Mouse (Mus musculus): ENCODE results near the gene Trpc5.

Trpc5 gene

DNA sequence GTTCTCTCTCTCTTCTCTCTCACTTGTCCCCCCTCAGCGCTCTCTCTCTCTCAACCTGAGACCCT, at the start of gene Trpc5:
TSS of gene Trpc5 (minus strand) at position 39 of the 65 bp plus-strand sequence.
- DNase-seq (ENCODE audit: low read depth), result no peak

DNA sequence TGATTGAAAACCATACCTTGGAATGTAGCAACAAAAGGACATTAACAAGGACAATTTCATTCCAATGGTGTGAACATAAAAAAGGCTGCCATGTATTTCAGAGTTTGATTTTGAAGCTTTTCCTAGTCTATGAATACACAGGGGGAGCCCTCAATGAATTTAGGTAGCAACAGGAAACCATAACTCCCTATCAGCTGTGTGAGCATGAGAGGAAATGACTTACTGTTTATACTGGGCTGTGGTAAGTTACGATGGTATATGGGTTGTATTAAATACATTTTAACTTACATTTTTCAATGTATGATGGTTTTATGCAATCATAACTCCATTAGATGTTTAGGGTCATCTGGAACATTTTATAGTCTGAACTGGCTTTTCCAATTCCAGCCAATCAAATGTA, 28.4 kb upstream of the Trpc5 start:
- no peak for DNase-seq (ENCODE audit: low read depth)

DNA sequence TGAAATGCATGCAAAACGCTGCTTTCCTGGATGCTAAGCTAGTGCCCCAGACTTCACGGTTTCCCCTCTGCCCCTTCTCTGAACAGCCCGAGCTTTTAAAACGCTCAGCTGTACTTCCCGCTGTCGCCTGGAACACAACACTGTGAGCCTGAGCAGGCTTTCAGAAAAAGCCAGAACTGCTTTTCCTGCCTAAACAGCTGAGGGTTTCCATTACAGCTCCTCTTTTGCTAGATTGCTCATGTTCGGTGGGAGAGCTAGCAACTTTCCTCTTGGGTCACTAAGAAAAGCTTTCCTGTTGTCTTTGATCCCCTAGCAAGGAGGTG, 1.8 kb upstream of the Trpc5 start:
- no peak for DNase-seq (ENCODE audit: low read depth)

DNA sequence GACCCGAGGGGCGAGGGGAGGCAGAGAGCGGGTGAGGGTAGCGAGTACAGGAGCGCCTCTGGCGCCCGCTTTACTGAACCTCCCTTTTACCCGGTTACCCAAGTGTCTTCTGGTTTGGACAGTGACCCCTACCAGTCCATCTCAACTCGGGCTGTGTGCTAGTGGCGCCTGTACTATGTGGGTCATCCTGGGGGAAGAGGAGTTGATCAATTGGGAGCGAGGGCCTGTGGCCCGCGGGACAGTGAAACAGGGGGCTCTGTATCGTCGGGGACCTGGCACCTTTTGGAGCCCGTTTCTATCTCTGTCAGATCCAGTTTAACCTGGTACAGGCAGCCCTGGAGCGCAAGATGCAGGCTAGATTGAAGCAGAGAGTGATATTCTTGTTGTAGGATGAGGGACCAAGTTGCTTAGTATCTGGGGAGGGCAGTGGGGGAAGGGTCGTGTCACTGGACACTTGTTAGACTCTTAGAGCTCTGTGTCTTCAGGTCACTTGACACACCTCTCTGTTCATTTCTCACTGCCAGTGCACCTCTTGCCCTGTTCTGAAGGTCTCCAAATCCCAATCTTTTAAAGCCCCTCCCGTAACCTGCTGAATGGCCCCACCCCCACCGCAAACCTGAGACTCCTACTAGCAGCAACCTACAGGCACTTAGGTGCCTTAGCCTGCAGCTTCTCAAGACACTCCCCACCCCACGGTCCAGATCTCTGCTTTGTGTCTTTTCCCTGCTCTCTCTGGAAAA, 1.3 kb upstream of the Trpc5 start:
- no peak for DNase-seq (ENCODE audit: low read depth)

DNA sequence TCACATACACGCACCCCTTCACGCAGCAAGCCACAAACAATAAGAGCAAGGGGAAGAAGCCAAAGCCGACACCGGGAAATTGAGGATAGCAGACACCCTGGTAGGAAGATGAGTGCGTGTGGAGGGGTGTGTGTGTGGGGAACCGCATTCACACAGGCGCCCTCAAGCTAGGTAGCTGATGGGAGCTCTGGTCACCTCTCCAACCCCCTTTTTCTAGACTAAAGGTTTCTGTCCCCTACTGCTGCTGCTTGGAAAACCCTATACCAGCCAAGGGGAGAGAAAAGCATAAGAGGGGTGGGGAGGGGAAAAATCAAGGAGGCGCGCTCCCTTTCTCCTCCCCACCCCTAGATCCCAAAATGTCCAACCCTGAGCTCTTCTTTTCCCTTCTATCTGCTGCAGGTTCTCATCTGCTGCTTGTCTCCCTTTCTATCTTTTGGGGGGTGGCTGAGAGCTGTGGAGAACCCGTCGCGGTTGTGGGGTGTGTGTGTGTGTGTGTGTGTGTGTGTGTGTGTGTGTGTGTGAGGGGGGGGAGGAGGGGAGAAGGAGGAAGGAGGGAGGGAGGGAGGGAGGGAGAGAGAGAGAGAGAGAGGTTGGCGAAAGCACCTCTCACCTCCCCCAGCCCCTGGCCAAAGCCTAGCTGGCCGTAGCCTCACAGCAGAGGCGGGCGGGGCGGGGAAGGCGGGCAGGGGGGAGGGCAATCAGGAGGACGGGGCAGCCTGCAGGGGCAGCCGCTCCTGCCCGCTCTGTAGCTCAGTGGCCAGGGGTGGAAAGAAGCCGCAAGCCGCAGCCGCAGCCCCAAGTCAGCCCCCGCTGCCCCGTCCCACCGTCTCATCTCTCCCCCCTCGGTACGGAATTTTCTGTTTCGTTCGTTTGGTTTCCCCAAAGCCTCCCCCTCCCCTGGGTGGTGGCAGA, 483 bp upstream of the Trpc5 start, which contains the start of gene Rtl4:
TSS of gene Rtl4 (plus strand) at position 701 of the 912 bp plus-strand sequence.
- DNase-seq (ENCODE audit: low read depth), result no peak

DNA sequence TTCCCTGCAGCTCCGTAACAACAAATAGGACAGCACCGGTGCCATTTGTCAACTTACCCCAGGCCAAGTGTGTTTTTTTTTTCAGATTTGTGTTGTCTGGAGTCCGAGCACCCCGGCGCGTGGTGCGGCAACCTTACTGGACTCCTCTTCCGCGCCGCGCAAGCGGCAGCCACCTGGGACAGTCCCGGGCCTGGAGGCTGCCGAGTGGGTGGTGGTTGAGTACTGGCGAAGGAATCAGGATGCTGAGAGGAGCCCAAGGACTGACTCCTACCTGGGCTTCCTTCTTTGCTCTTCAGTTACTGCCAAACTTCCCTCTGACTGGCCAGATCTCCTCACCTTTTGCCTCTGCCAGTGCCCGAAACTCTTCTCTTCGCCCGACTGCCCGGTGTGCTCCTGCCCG, 238 bp downstream of the Trpc5 start:
- DNase-seq (ENCODE audit: low read depth), result no peak

DNA sequence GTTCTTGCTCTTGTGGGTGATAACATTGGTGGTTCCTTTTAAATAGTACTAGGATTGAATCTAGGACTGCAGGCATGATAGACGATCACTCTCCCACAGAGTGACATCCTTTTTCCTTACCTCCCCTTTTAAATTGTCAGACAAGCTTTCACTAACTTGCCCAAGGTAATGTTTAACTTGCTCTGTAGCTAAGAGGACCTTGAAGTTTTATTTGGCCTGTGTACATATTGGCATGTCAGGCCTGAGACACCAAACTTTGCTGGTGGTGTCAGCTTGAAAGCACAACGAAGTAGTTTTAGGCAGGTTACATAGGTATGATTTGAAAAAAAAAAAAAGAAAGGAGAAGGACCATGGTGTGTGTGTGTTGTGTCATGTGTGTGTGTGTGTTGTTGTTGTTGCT, 35.8 kb downstream of the Trpc5 start:
- no peak for DNase-seq (ENCODE audit: low read depth)

DNA sequence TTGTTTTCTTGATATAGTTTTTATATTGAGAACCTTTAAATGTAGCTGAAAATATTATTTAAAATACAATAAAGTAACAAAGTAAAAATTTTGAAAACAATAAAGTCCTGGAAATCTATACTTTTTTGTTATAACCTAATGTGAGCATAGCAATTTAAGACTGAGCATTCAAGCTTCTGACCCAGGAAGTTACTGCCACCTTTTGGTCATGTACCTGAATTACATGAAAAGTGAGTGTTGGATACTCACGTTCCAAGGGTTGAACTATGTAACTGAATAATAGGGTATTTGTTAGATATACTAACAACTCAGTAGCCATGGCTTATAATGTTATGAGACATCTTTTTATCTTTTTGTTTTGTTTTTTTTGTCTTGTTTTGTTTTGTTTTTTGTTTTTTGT, 42.6 kb downstream of the Trpc5 start:
- peak; percentile 13 for DNase-seq (ENCODE audit: low read depth)

DNA sequence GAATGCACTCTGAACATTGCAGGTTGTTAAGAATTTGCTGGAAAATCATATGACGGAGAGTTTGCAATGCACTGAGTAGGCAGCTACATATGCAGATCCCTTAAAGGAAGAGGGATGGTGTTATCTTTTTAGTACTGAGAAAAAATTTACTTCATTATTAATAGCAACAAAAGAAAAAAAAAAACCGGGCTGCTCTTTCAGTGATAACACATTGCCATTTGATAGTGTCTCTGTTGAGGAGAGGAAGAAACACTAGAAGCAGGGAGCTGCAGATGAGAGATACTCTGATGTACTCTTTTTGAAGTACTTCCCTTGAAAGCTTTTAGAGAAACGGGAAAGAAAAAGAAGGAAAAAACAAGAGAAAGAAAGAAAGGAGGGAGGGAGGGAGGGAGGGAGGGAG, 43.2 kb downstream of the Trpc5 start:
- no peak for DNase-seq (ENCODE audit: low read depth)

DNA sequence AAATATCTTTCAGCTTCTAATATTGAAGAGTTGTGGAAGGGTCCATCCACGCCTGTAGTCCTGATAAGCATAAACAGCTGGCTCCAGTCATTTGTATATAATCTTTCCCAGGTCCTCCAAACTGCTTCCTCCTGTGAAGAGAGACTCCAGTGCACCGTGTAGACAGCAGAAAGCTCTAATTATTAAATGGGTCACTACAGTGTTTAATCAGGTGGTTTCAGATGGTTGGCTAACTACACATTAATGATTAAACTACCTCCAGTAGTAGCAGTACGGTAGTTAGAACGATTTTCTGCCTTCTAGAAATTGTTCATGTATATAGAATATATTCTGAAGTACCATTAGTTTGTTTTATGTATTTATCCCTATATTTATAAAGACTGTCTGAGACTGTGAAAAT, 75.2 kb downstream of the Trpc5 start:
- no peak for DNase-seq (ENCODE audit: low read depth)

DNA sequence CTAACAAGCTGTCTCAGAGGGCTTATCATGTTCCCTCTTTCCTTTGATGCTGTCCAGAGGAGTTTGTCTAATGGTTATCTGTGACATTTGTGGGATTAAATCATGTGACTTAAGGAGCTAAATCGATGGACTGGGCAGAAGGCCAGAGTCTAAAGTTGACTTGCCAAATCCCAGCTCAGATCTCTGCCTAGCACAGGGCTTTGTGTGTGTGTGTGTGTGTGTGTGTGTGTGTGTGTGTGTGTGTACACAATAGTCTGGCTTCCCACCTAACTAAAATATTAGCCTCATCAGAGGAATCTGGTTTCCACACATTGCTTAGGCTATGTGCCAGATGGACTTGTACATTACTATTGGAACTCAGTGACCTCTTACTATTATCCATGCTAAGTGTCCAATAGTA, 151.5 kb downstream of the Trpc5 start:
- no peak for DNase-seq (ENCODE audit: low read depth)

DNA sequence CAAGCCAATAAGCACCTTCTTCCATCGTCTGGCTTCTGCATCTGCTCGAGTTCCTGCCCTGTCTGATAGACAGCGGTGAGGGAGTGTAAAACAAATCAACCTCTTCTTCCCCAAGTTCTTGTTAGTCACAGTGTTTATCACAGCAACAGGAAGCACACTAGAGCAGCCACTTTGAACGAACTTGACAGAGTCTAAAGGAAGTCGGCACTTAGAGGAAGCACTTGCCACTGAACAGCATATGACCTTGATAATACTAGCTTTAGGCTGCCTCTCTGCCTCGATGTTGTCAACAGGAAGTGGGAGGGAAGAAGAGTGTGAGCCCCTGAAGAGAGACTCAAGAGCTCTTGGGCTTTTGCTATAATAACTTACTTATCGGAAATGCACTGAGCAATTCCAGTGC, 161.9 kb downstream of the Trpc5 start:
- DNase-seq (ENCODE audit: low read depth), result peak; percentile 21

DNA sequence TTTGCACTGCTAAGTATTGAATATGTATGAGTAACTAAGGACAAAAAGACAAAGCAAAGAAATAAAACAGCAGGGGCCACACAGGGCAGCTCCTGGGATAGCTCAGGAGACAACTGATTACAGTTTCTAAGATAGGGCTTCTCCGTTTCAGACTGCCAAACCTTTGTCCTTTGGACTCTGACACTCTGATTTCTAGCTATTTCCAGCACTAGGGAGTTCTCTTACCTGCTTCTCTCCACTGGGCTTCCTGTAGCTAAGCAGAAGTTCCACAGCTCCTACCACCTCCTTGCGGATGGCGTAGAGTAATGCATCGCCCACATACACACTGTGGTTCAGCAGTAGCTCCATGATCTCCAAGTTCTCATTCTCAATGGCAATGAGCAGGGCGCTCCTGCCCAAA, 164.7 kb downstream of the Trpc5 start:
- no peak for DNase-seq (ENCODE audit: low read depth)

DNA sequence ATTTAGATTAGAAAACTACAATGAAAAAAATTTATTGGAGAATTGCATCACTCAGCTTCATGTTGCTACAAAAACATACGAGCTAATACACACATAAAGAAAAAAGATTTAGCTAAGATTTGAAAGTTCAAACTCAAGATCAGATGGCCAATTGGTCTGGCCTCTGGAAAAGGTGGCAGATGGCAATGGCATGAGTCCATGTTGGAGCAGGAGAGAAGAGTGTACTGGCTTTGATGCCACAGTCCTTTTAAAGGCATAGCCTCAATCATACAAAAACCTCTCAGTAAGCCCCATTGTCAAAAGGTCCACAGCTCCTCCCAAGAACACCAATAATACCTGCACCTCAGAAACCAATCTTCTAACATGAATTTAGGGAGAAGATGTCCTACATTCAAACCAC, 196.6 kb downstream of the Trpc5 start:
- no peak for DNase-seq (ENCODE audit: low read depth)

DNA sequence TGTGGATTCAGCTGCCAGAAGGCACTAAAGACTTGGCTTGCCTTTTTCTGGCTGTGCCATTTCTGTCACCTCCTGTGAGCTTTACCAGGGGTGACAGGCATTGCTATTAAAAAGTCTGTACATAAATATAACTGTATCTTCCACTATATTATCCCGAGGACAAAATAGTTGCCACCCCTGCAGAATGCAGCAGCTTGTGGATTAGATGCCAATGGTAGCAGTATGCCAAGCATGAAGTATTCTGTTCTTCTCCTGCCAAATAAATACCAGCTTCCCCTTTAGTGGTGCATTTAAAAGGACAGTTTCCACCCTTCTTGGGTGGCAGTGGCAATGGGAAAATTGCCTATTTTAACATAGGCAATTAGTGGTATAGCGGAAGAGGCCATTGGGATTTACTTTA, 223.6 kb downstream of the Trpc5 start:
- DNase-seq (ENCODE audit: low read depth), result no peak

DNA sequence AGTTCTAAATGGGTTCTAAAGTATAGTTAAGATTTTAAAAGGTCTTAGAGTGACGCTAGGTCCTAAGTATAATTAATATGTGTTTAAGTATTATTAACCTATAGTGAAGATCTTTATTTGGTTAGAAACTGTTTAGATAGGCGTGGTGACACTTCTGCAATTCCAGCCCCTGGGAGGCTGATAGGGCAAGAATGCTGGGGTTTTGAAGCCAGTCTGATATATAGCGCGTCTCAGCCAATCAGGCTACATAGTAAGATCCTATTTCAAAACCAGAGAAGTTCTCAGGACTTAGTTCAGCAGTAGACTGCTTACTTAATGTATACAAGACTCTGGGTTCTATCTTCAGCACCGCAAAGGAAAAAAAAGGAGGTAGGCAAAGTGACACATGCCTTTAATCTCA, 231.7 kb downstream of the Trpc5 start, which contains the start of gene Trpc5os:
TSS of gene Trpc5os (plus strand) at position 301 of the 400 bp plus-strand sequence.
- no peak for DNase-seq (ENCODE audit: low read depth)

DNA sequence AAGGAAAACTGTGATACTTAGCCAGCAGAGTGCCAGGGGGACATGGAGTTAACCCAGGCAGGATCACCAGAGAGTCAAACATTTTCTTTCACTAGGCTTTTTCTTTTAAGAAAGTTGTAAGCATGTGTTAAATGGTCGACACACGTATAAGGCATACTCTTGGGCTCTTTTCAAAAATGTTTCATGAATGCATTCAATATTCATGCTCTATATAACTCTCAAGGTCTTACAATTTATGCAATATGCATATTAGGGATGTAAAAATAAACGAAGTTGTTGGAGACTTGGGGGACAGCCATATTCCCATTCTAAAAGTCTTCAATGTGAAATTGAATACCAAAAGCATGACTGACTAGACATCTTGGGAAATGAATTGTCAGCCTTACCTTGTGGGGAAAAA, 264.1 kb downstream of the Trpc5 start:
- no peak for DNase-seq (ENCODE audit: low read depth)

DNA sequence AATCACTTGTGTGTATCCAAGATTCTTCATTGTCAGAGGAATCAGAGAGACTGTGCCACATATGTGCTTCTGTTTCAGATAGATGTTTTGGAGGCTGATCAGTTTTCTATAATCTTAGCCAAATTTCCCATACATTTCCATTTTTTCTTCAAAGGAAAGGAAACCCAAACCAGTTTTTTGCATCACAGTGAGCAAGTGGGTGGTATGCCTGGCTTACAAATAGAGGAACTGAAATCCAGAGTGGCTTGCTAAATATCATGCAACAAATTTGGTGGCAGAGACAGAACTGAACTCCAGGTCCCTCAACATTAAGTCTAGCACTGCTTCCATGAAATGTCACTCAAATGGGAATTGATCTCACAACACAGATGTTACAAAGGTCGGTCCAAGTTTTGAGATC, 266.9 kb downstream of the Trpc5 start:
- DNase-seq (ENCODE audit: low read depth), result no peak

DNA sequence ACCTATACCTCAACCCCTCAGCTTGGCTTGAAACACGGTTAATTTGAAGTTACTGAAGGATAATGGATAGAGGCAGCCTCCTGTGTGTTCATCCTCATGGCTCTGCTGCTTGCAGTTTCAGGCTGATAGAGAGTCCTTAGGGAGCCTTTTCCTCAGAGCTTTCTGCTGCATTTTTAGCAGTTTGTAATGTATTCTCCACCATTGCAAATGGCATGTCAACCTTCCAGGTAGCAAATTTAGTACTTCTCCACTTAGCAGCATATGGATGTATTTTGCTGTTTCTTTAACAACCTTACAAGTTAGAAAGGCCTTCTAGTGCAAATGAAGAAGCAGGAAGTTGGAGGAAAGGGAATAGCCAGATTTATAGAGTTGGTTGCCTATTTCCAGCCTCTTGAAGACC, 267.7 kb downstream of the Trpc5 start:
- no peak for DNase-seq (ENCODE audit: low read depth)

DNA sequence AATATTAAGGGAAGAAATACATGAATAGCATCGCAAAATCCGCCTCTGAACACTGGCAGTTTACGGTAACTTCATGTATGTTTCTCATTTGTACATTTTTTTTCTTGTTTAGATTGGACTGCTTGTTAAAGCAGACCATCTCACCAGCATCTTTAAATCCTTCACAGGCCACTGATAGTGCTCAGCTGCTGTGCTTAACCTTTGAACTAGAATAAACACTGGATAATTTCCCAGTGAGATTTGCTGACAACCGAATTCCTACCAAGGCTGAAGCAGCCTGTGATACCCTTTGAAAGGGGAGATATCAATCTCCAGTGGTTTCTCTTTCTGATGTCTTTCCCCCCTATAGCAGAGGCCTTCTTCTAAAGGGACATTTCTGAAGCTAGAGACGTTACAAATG, 279.9 kb downstream of the Trpc5 start:
- no peak for DNase-seq (ENCODE audit: low read depth)

DNA sequence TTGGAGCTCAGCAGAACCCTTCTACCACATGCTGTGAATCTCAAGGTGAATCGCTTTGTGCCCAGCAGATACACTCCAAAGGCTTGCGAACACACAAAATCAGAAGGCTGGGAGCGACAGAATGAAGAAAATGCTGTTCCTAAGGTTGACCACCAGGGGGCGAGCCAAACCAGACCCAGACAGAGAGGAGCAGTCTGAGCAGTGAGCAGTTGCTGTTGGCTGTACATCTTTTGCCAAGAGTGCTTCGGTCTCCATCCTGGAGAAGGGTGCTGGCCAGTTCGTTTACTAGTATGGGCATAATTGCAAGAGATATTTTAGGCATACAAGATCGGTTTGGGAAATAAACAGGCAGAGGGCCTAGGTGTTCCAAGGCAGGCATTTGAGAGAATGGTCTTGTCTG, 284.5 kb downstream of the Trpc5 start:
- DNase-seq (ENCODE audit: low read depth), result peak; percentile 35

DNA sequence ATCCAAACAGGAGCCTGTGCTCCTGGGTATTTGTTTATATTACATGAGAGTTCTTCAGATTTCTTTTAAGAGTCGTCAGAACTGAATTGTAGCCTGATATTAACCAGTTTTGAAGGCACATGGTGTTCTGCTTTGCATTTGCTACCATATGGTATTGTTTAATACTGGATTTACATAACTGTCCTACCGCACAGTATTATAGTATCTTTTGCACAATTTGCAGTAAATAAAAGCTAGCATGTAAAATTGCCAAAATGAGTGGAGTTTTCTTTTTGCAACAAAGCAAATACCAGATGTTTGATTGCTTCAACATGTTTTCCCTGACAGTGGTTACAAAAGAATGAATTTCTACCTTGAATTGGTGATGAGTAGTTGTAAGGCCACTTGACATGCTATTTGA, 313.8 kb downstream of the Trpc5 start:
- DNase-seq (ENCODE audit: low read depth), result no peak

DNA sequence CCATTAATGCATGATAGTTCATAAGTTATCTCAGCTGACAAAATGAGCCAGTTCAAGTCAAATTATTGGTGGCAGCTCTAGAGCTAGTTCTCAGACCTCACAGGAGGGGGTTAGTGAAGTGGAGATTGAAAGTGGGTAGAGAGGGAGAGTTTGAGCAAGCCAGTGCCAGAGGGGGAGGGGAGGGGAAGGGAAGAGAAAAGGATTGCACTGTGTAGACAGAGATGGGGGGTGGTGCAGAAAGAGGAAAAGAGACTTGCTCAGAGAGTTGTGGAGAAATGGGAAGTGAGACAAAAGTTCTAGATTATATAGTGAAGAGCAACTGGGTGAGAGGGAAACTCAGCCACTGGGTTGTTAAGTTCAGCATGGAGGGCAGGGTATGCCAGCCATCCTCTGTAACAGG, 349.6 kb downstream of the Trpc5 start:
- no peak for DNase-seq (ENCODE audit: low read depth)

DNA sequence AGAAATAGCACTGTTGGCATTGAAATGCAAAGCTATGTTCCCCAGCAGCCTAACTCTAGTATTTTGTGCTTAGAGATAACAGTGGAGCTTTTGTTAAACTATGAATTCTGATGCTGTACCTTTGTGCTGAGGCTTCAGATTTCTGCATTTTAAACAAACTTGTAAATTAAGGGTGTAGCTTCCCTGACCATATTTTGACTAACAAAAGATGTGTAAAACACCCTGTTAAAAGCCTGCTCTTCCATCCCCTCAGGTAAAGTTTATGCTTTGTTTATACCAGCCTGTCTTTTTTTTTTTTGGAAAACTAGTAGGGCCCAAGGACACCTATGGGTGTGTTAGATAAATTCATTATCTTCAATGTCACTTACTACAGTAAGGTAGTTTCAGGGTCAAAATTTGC, 350.0 kb downstream of the Trpc5 start:
- no peak for DNase-seq (ENCODE audit: low read depth)

Measured in induced T-regulatory cell, adult 2 months (primary cell).